Comparison of ENCODE assay signal across 1 mouse cellular context in genomic region chr6:108777560-108778287, GRCm38 (mm10).
TF ChIP-seq lines count a peak whose summit lies in the region.

No protein-coding gene starts in this region.

TF ChIP-seq in CH12.LX, 34 proteins besides CTCF, POLR2A, EP300 and RAD21 (continued from another document):
- no peak for TF ChIP-seq HCFC1 (IDR thresholded peaks at IDR 0.05; ENCODE audit: low read depth, low read length)
- no peak for TF ChIP-seq MXI1 (IDR thresholded peaks at IDR 0.05; ENCODE audit: low read depth, low read length)
- no peak for TF ChIP-seq NRF1 (IDR thresholded peaks at IDR 0.05; ENCODE audit: low read depth, low read length)
- no peak for TF ChIP-seq PAX5 (IDR thresholded peaks at IDR 0.05; ENCODE audit: low read length)
- TF ChIP-seq ELF1 (IDR thresholded peaks at IDR 0.05; ENCODE audit: low read depth, low read length): no peak
- TF ChIP-seq SIN3A (IDR thresholded peaks at IDR 0.05; ENCODE audit: low read length): no peak
- no peak for TF ChIP-seq ZMIZ1 (IDR thresholded peaks at IDR 0.05; ENCODE audit: low read depth, low read length)
- no peak for TF ChIP-seq NELFE (IDR thresholded peaks at IDR 0.05; ENCODE audit: low read depth, low read length)
- TF ChIP-seq ZKSCAN1 (IDR thresholded peaks at IDR 0.05; ENCODE audit: borderline replicate concordance, low read depth, low read length): no peak
- TF ChIP-seq JUND (conservative IDR thresholded peaks at IDR 0.05; ENCODE audit: low read depth, low read length): no peak
- TF ChIP-seq MAZ (IDR thresholded peaks at IDR 0.05; ENCODE audit: low read depth, low read length): no peak
- TF ChIP-seq CHD1 (IDR thresholded peaks at IDR 0.05; ENCODE audit: low read depth, low read length): no peak
- no peak for TF ChIP-seq USF1 (IDR thresholded peaks at IDR 0.05; ENCODE audit: low read depth, low read length)
- no peak for TF ChIP-seq MAFK (IDR thresholded peaks at IDR 0.05; ENCODE audit: insufficient replicate concordance, low read length)
- no peak for TF ChIP-seq ETS1 (conservative IDR thresholded peaks at IDR 0.05; ENCODE audit: low read depth, low read length)
